Mouse (Mus musculus): Measurements from ENCODE around the gene Crybb1.

Gene Crybb1

GRCm38 (mm10) chr5:112237439-112237838 lies 18.2 kb upstream of the Crybb1 start:
- in situ Hi-C loops (cut with MboI, MseI): no loop called here

- in situ Hi-C loops (cut with MboI, MseI): no loop called here
Observed at GRCm38 (mm10) chr5:112237866-112238570, 17.6 kb upstream of the Crybb1 start.

DNA sequence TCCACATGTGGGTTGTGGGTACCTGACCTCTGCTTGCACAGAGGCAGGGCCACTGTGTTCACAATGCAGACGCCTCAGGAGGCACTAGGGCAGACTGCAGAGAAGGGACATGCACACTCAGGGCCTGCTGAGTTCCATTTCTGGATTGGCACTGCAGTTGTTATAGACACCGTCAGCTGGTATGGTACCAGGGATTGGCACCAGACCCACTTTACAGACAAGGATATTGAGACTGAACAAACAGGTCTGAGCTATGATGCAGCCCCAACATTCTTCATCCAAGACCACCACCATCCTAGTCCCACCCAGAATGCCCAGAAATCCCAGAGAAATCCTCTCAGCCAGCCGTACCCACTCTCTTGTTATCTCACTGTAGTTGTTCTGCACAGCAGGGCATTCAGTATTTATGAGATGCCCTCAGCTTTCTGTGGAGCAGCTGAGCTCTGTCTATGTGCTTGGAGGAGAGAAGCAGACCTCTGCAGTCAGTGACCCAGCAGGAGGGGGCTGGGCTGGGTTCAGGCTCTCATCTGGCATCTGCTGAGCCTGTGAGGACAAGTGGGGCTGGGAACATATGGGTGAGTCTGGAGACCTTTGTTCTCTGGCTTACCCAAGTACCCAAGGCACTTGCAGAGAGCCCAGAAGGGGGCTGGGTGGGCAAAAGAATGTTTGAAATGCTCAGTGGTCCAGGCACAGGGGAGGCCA lies 16.7 kb upstream of the Crybb1 start:
- in situ Hi-C loops (cut with MboI, MseI): no loop called here

DNA sequence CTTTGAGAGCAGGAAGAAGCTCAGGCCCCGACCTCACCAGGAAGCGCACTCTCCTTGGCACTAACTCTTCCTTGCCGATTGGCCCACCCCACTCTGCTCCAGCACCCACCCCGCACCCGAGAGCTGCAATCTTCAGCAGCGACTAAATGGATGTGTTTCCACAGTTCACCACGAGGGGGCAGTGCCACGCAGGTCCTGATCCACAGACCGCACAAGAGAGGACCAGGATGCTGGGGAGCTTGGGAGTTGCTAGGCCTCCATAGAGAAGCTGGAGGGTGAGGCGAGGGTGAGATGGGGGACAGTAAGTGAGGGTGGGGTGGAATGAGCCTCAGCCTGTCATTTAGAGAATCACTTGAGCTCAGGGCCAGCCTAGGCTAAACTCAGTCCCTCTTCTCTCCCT lies 14.9 kb upstream of the Crybb1 start:
- in situ Hi-C loops (cut with MboI, MseI): loop anchor here (5.0 kb wide), 1 partner anchor 97 kb away; no protein-coding TSS in a partner anchor

DNA sequence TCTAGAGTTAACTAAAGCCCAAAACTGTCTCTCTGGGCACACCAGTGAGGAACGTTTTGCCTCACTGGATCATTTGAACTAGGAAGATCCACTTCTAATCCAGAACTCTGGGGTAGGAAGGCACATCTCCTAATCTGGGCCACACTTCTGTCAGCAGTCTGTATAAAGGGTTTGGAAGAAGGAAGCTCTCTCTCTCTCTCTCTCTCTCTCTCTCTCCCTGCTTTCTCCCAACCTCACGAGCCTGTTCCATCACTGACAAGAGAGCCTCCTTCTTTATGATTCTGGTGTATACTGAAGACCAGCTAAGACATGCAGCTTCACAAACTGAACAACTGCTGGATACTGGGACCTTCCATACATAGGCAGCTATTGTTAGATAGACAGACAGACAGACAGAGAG lies 13.8 kb upstream of the Crybb1 start:
- in situ Hi-C loops (cut with MboI, MseI): loop anchor here (5.0 kb wide), 1 partner anchor 95 kb away; no protein-coding TSS in a partner anchor

GRCm38 (mm10) chr5:112242361-112242778 lies 13.2 kb upstream of the Crybb1 start:
- in situ Hi-C loops (cut with MboI, MseI): loop anchor here (5.0 kb wide), 1 partner anchor 95 kb away; no protein-coding TSS in a partner anchor

DNA sequence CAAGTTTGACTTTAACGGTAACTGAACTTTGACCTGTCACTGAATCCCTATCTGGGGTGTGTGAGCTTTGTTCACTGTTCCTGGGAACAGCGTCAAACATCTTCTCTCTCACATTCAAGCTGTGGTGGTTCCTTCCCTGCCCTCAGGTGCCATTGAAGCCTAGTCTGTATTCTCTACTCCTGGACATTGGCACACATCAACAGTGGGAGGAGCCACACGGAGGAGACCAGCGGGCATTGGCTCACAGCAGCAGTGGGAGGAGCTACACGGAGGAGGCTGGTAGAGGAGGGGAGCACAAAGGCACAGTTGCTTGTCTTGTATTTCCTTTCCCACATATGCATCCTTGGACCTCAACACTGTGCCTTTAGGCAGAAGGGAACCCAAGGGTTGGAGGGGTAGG lies 12.6 kb upstream of the Crybb1 start:
- in situ Hi-C loops (cut with MboI, MseI): loop anchor here (5.0 kb wide), 1 partner anchor 94 kb away; no protein-coding TSS in a partner anchor

DNA sequence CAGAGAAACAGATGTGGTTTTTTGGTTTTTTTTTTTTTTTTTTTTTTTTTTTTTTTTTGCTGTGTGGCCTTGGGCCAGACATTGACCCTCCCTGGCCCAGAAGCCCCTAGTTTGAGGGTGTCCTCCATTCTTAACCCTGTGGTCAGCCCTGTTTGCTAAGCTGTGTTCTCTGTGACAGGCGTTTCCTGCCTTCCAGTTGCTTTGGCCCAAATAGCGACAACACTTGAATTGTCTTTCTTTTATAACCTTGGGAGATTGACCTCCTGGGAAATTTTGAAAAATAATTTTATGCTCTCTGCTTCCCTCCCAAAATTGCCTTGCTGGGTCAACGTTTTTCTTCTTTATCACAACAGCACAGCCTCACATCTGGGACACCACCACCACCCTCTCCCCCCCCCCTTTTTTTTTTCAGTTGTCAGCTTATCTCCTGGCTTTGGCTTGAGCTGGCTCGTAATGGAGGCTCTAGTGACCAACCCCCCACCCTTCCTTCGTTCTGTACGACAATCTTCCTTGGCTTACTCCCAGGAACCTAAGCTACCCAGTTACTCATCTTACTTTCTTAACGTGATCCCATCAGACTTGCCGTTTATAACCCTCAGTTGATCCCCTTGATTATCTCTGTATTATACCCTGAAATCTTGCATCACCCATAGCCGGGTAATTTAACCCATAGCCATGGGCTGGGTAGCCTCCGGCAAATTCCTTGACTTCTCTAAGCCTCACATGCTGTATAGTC lies 11.9 kb upstream of the Crybb1 start:
- in situ Hi-C loops (cut with MboI, MseI): loop anchor here (5.0 kb wide), 1 partner anchor 94 kb away; no protein-coding TSS in a partner anchor

- in situ Hi-C loops (cut with MboI, MseI): loop anchor here (5.0 kb wide), 1 partner anchor 93 kb away; no protein-coding TSS in a partner anchor
Observed at GRCm38 (mm10) chr5:112244275-112244562, 11.4 kb upstream of the Crybb1 start.

GRCm38 (mm10) chr5:112244890-112245615 lies 10.6 kb upstream of the Crybb1 start:
- in situ Hi-C loops (cut with MboI, MseI): loop anchor here (5.0 kb wide), 1 partner anchor 92 kb away; no protein-coding TSS in a partner anchor

- in situ Hi-C loops (cut with MboI, MseI): no loop called here
Observed at GRCm38 (mm10) chr5:112247399-112247798, 8.2 kb upstream of the Crybb1 start.

DNA sequence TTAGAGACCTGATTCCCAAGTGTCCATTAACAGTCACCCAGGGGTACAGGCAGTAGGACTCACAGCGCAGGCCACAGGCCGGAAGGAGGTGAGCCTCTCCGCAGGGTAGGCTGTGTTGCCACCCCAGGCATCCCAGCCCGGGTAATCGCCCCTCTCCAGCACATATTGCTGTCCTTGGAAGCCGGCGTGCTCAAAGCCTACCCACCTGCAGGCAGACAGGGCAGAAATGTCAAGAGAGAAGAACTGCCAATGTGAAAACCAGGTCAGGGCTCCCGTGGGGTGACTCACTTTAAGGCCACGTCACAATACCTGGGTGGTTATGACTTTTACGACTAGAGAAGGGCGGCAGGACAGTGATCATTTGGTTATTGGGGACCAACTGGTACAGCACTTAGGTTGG lies 6.5 kb upstream of the Crybb1 start:
- in situ Hi-C loops (cut with MboI, MseI): no loop called here

- in situ Hi-C loops (cut with MboI, MseI): no loop called here
Observed at GRCm38 (mm10) chr5:112252400-112252799, 3.2 kb upstream of the Crybb1 start, which contains the start of gene Cryba4. Gene Cryba4, minus strand, starts transcription at chr5:112252518.

DNA sequence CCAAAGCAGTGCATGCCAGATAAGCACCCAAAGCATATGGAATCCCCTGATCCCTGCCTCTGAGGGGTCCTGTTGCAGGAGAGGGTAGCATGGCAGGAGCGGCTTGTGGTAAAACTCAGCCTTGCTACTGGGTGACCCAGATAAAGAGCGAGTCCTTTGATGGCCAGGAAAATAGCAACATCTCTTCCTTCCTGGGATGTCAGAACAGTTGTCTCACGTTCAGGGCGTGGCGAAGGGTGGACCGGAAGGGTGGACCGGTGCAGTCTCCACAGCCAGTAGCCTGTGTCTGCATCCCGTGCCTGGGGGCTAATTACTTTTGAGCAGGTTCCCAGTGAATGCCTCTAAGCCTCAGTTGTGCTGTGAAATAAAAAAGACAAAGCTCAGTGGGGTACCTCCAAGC lies 2.4 kb upstream of the Crybb1 start:
- in situ Hi-C loops (cut with MboI, MseI): no loop called here

DNA sequence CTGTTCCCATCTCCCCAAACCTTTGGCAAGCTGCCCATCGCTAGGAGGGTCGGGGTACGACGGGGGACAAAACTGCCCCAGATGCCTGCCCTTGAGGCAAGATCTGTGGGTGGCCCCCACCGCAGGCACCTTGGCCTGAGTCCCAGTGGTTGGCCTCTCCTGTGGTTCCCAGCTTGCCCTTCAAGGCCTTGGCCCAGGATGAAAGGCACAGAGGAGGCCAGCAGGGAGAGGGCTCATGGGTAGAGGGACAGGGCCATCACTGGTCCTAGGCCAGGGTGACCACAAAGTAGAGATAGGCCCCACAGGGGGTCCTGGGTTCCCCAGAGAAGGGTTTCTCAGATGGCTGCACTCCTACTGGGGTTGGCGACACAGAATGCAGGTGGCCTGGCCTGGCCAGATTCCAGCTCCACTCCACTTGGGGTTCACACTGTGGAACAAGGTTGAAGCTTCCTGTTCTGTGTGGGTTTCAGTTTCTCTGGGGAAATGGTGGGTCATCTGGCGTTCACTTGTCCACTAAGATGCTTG lies 1.3 kb upstream of the Crybb1 start:
- in situ Hi-C loops (cut with MboI, MseI): no loop called here

GRCm38 (mm10) chr5:112256457-112256856 lies 842 bp downstream of the Crybb1 start:
- in situ Hi-C loops (cut with MboI, MseI): no loop called here

DNA sequence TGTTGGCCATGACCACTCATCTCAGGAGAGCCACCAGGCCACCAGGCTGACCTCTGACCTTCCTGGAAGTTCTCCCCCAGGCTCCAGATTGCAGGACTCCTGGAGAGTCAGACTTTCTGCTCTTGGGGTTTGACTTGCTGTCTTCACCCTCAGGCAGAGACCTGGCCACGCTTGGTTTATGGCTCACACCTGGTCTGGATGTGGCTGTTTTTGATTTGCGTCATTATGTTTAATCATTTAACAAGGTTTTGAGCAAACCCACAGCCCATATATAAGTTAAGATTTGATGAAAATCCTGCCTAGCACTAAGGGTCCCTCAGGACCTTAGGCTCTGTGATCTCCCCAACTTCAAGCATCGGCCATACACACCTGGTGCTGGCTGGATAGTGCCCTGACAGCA lies 2.3 kb downstream of the Crybb1 start:
- in situ Hi-C loops (cut with MboI, MseI): no loop called here

DNA sequence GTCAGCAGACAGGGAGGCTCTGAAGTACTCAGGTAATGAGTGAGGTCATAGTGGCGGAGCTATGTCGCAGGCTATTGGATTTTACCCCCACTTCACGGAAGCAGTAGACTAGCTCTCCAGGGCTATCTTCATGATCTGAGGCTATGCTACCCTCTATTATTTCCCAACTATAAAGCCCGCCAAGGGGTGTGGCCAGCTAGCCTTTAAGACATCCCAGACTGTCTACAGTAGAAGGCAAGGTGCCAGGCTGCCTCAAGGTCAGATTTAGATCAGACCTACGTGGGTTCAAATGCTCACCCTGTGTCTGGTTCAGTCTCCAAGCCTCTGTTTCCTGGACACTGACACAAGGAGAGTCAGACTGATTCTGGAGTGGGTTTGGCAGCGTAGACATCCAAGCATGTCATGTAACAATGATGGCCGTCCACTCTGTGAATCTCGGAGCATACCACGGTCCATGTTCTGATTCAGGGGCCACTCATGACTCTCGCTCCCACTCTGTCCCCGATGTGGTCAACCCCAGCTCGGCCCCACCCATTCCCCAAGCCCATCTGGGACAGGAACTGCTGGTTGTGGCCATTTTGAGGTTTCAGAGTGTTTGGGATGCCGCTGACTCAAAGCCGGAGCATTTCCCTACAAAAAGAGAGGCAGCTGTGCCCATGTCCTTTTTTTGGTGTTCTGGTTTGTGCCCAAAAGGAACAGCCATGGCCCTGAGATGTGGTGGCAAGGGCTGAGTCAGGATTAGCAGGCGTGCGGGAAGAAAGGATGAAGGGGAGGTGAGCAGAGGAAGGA lies 4.4 kb downstream of the Crybb1 start:
- in situ Hi-C loops (cut with MboI, MseI): no loop called here

DNA sequence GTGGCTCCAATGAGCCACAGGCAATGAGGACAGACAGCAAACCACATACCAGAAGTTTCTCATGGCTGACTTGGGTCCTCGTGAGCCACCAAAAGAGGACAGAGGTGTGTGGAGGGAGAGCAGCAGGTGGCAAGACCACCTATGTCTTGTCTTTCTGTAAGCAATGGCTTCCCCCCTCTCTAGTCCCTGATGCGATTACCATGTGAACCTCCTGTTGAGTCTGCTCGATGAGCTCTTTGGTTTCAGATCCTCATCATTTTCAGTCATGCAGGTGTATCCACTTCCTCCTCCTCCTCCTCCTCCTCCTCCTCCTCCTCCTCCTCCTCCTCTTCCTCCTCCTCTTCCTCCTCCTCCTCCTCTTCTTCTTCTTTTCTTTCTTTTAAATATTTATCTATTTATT lies 5.2 kb downstream of the Crybb1 start:
- in situ Hi-C loops (cut with MboI, MseI): no loop called here

DNA sequence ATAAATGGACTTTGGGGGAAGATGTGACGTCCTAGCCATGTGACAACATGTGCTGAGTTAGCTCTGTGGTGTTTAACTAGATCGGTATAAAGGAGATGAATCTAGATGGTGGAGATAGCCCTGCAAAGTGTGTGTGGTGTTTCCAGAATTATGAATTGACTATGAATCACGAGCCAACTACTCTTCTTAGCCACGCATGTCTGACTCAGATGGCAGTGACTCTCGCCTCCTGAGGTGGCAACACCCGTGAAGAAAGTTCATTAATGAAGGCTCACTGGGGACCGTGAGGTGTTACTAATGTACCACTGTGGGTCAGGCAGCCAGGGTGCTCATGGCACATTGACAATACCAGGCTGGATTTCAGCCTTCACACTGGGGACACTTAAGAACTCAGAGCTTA lies 8.5 kb downstream of the Crybb1 start:
- in situ Hi-C loops (cut with MboI, MseI): no loop called here

GRCm38 (mm10) chr5:112265110-112265509 lies 9.5 kb downstream of the Crybb1 start:
- in situ Hi-C loops (cut with MboI, MseI): no loop called here

Measured in T-helper 2 cell (primary cell).